Mouse (Mus musculus) brain, embryonic 14.5 days (tissue): ENCODE data around the gene Cenpm.

Experiments
- CTCF ChIP-seq: fragments of 200-500 bp; IDR thresholded peaks from 2 replicates; pipeline ENCODE4 v1.5.1; 2012; ENCODE audit warnings: inconsistent platforms, mild to moderate bottlenecking, moderate library complexity, borderline replicate concordance; ENCODE audit not compliant: insufficient read depth, insufficient read length; ENCODE audit errors: extremely low read depth
- POLR2A ChIP-seq: fragments of 200-500 bp; IDR thresholded peaks from 2 replicates; pipeline ENCODE4 v1.6.1; 2012; ENCODE audit warnings: mild to moderate bottlenecking, inconsistent platforms, borderline replicate concordance; ENCODE audit not compliant: poor library complexity, insufficient read depth, insufficient read length, severe bottlenecking; ENCODE audit errors: extremely low read depth

DNA sequence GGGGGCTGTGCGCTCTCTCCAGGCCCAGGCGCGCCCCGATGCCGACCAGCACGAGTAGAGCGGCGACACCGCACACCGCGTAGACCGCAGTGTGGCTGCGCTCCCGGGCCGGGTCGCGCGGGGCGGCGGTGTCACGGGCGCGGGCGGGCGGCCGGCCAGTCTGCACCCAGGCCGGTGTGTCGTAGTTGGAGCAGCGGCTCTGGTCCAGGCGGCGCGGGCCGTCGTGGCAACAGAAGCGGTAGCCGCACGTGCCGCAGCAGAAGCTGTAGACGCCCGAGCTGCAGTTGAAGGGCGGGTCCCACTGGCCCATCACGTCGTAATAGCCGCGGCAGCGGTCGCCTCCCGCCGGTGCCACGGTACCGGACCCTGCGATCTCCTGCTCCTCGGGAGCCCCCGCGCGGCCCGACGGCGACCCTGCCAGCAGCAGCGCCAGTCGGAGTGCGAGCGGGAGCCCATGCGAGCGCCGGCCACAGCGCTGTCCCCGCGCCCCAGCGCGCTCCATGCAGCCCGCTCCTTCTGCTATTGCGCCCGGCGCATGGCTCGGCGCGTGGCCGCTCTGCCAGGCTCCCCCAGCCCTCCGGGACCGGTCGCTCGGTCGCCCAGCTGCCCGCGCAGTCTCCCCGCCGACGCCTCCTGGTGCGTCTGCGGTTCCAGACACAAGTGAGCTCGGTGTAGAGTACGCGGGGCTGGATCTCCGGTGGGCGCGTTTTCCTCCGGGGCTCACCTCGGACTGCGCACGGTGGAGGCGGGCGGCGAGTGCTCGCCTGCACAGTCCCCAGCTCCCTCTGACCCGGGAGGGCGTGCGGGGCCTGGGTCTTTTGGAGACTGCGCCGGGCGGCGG lies 32.4 kb downstream of the Cenpm start:
- no peak for TF ChIP-seq POLR2A
- no peak for TF ChIP-seq CTCF
